Mouse (Mus musculus) heart, embryonic 16.5 days (tissue): ENCODE measurements at regions not wholly inside any gene's neighbourhood (a gene's known extent, or its start where the extent isn't known, plus 50 kb on each side); places are given as distances from the start of the nearest gene placed in this dataset.

Source experiments
- ATAC-seq: fragments of 200-750 bp; cut with Nextera tagmentation; replicated peaks from 2 replicates; pipeline ENCODE4 v1.8.0; 2017; ENCODE audit warnings: moderate number of reproducible peaks; ENCODE audit not compliant: insufficient read depth, low FRiP score; ENCODE audit errors: extremely low read depth
- H3K27ac ChIP-seq: fragments of 300-500 bp; sonication (generic); 2 replicates; pipeline ENCODE4 v1.5.1; 2014; ENCODE audit warnings: mild to moderate bottlenecking, low read length, control low read depth, moderate library complexity
- H3K27me3 ChIP-seq: fragments of 300-500 bp; sonication (generic); 2 replicates; pipeline ENCODE4 v1.6.1; 2014; ENCODE audit warnings: low read length, mixed read lengths; ENCODE audit not compliant: control insufficient read depth, insufficient read depth
- H3K36me3 ChIP-seq: fragments of 300-500 bp; sonication (generic); 2 replicates; pipeline ENCODE4 v1.6.1; 2014; ENCODE audit not compliant: control insufficient read depth, insufficient read depth
- H3K4me1 ChIP-seq: fragments of 300-500 bp; sonication (generic); 2 replicates; pipeline ENCODE4 v1.6.1; 2014; ENCODE audit warnings: low read length, mixed read lengths; ENCODE audit not compliant: control insufficient read depth, insufficient read depth
- H3K4me2 ChIP-seq: fragments of 300-500 bp; sonication (generic); 2 replicates; pipeline ENCODE4 v1.6.1; 2014; ENCODE audit warnings: low read depth, mild to moderate bottlenecking, control low read depth, low read length
- H3K4me3 ChIP-seq: fragments of 300-500 bp; sonication (generic); 2 replicates; pipeline ENCODE4 v1.5.1; 2014; ENCODE audit warnings: mild to moderate bottlenecking, control low read depth, low read length
- H3K9ac ChIP-seq: fragments of 300-500 bp; sonication (generic); 2 replicates; pipeline ENCODE4 v1.6.1; 2014; ENCODE audit warnings: low read length, control low read depth
- H3K9me3 ChIP-seq: fragments of 300-500 bp; sonication (generic); replicated peaks from 2 replicates; pipeline ENCODE4 v1.6.1; 2016; ENCODE audit warnings: low read length; ENCODE audit not compliant: control insufficient read depth
- WGBS: fragments of 180-500 bp; shearing (Covaris S2); extraction: QIAGEN DNeasy Blood & Tissue Kit; methylation state at CpG from one replicate; pipeline ENCODE4 v1.1.7; 2014; 5-methylcytosine and 5-hydroxymethylcytosine counted together

GRCm38 (mm10) chr8:12130591-12130990 lies 148.0 kb upstream of the A230072I06Rik start:
- H3K4me3 ChIP-seq: no peak overlapping the region
- peaks cover 7% of the 10 kb centered on the region for H3K27me3 ChIP-seq
- no peak overlapping the region for H3K4me2 ChIP-seq
- ATAC-seq: no peak
- WGBS: 57% methylated on average over 5 of the region's 5 CpGs
- H3K4me1 ChIP-seq: no peaks in the 10 kb centered on the region
- H3K9ac ChIP-seq: no peak overlapping the region
- no peak overlapping the region for H3K27ac ChIP-seq
- H3K36me3 ChIP-seq: no peaks in the 10 kb centered on the region
- H3K9me3 ChIP-seq: no peaks in the 10 kb centered on the region

GRCm38 (mm10) chr8:12134200-12134599 lies 144.4 kb upstream of the A230072I06Rik start:
- Histone ChIP-seq H3K9me3 (no peaks in the 10 kb centered on the region), H3K27me3 (peaks cover 7% of the 10 kb centered on the region), H3K4me3 (no peak overlapping the region), H3K4me1 (no peaks in the 10 kb centered on the region), H3K4me2 (no peak overlapping the region), H3K9ac (no peak overlapping the region), H3K36me3 (no peaks in the 10 kb centered on the region), H3K27ac (no peak overlapping the region)
- ATAC-seq: no peak
- WGBS: 44% methylated on average over 1 of the region's 1 CpGs

- Histone ChIP-seq H3K36me3 (no peaks in the 10 kb centered on the region), H3K4me1 (no peaks in the 10 kb centered on the region), H3K9me3 (no peaks in the 10 kb centered on the region), H3K4me3 (no peak overlapping the region), H3K27me3 (peaks cover 7% of the 10 kb centered on the region), H3K27ac (no peak overlapping the region), H3K4me2 (no peak overlapping the region), H3K9ac (no peak overlapping the region)
- WGBS: 72% methylated on average over 14 of the region's 14 CpGs
- ATAC-seq: no peak
Observed at GRCm38 (mm10) chr8:12135392-12136177, 143.0 kb upstream of the A230072I06Rik start.

- Histone ChIP-seq H3K27ac (no peak overlapping the region), H3K9ac (no peak overlapping the region), H3K9me3 (no peaks in the 10 kb centered on the region), H3K36me3 (no peaks in the 10 kb centered on the region), H3K4me3 (no peak overlapping the region), H3K4me2 (no peak overlapping the region), H3K27me3 (peaks cover 5% of the 10 kb centered on the region), H3K4me1 (no peaks in the 10 kb centered on the region)
- no peak for ATAC-seq
- WGBS: 81% methylated on average over 5 of the region's 5 CpGs
Observed at GRCm38 (mm10) chr8:12136178-12136455, 142.5 kb upstream of the A230072I06Rik start.

GRCm38 (mm10) chr8:12137496-12137895 lies 141.1 kb upstream of the A230072I06Rik start:
- 21% methylated on average over 3 of the region's 3 CpGs for WGBS

GRCm38 (mm10) chr8:12137913-12138312 lies 140.7 kb upstream of the A230072I06Rik start:
- 77% methylated on average over 8 of the region's 8 CpGs for WGBS
- Histone ChIP-seq H3K4me3 (no peak overlapping the region), H3K27me3 (peaks cover 5% of the 10 kb centered on the region), H3K36me3 (no peaks in the 10 kb centered on the region), H3K27ac (no peak overlapping the region), H3K9ac (no peak overlapping the region), H3K4me1 (no peaks in the 10 kb centered on the region), H3K4me2 (no peak overlapping the region), H3K9me3 (no peaks in the 10 kb centered on the region)
- no peak for ATAC-seq

More at GRCm38 (mm10) chr8:12137496-12137895, 141.1 kb upstream of the A230072I06Rik start:
- H3K9ac ChIP-seq: no peak overlapping the region
- peaks cover 5% of the 10 kb centered on the region for H3K27me3 ChIP-seq
- H3K4me3 ChIP-seq: no peak overlapping the region
- H3K27ac ChIP-seq: no peak overlapping the region
- H3K36me3 ChIP-seq: no peaks in the 10 kb centered on the region
- no peak for ATAC-seq
- H3K4me2 ChIP-seq: no peak overlapping the region
- H3K4me1 ChIP-seq: no peaks in the 10 kb centered on the region
- H3K9me3 ChIP-seq: no peaks in the 10 kb centered on the region

- no peak for ATAC-seq
- H3K9me3 ChIP-seq: no peaks in the 10 kb centered on the region
- H3K4me1 ChIP-seq: no peaks in the 10 kb centered on the region
- no peak overlapping the region for H3K4me3 ChIP-seq
- H3K27me3 ChIP-seq: peaks cover 3% of the 10 kb centered on the region; the same call in 1 of the 2 replicates
- H3K4me2 ChIP-seq: no peak overlapping the region
- H3K9ac ChIP-seq: no peak overlapping the region
- no peak overlapping the region for H3K27ac ChIP-seq
- H3K36me3 ChIP-seq: no peaks in the 10 kb centered on the region
- WGBS: 69% methylated on average over 7 of the region's 7 CpGs
Observed at GRCm38 (mm10) chr8:12151679-12152078, 126.9 kb upstream of the A230072I06Rik start.

- ATAC-seq: no peak
- Histone ChIP-seq H3K9ac (no peak overlapping the region), H3K27ac (no peak overlapping the region), H3K27me3 (peaks cover 3% of the 10 kb centered on the region; the same call in 1 of the 2 replicates), H3K4me1 (no peaks in the 10 kb centered on the region), H3K36me3 (no peaks in the 10 kb centered on the region), H3K4me2 (no peak overlapping the region), H3K9me3 (no peaks in the 10 kb centered on the region), H3K4me3 (no peak overlapping the region)
- WGBS: 58% methylated on average over 9 of the region's 9 CpGs
Observed at GRCm38 (mm10) chr8:12152825-12153224, 125.8 kb upstream of the A230072I06Rik start.

GRCm38 (mm10) chr8:12156893-12157292 lies 121.7 kb upstream of the A230072I06Rik start:
- Histone ChIP-seq H3K36me3 (no peaks in the 10 kb centered on the region), H3K27ac (no peak overlapping the region), H3K4me1 (no peaks in the 10 kb centered on the region), H3K4me2 (no peak overlapping the region), H3K27me3 (no peaks in the 10 kb centered on the region), H3K9ac (no peak overlapping the region), H3K4me3 (no peak overlapping the region), H3K9me3 (no peaks in the 10 kb centered on the region)
- ATAC-seq: no peak
- WGBS: 85% methylated on average over 1 of the region's 1 CpGs
